Mouse (Mus musculus) kidney, adult 2 months (tissue): Measurements from ENCODE around the gene Kcnh7. TPM values are rescaled to one million over a fixed set of nuclear protein-coding genes. Genes with fewer than 3 reads are reported as not detected.
A peak's percentile ranks its signal among the peaks of the same experiment; 100 is the strongest.

Experiments used
- DNase-seq: peaks from one replicate; pipeline ENCODE4 v3.0.0; 2021
- H3K27ac ChIP-seq: fragments of 200-500 bp; 2 replicates; pipeline ENCODE4 v1.5.1; 2012; ENCODE audit warnings: low read depth, low read length, control low read depth, inconsistent platforms; ENCODE audit not compliant: insufficient read depth
- H3K27me3 ChIP-seq: fragments of 200-500 bp; replicated peaks from 2 replicates; pipeline ENCODE4 v1.6.1; 2012; ENCODE audit warnings: mild to moderate bottlenecking, moderate library complexity, low read length, inconsistent platforms; ENCODE audit not compliant: control insufficient read depth, insufficient read depth
- H3K36me3 ChIP-seq: fragments of 200-500 bp; 2 replicates; pipeline ENCODE4 v1.6.1; 2012; ENCODE audit warnings: mild to moderate bottlenecking, moderate library complexity, low read length, inconsistent platforms; ENCODE audit not compliant: control insufficient read depth, insufficient read depth
- H3K4me1 ChIP-seq: fragments of 200-500 bp; 2 replicates; pipeline ENCODE4 v1.6.1; 2011; ENCODE audit warnings: low read length; ENCODE audit not compliant: control insufficient read depth, insufficient read depth
- H3K4me3 ChIP-seq: fragments of 200-500 bp; 2 replicates; pipeline ENCODE4 v1.5.1; 2011; ENCODE audit warnings: mild to moderate bottlenecking, low read depth, low read length, control low read depth; ENCODE audit not compliant: insufficient read depth
- CTCF ChIP-seq: fragments of 200-500 bp; conservative IDR thresholded peaks from 2 replicates; pipeline ENCODE4 v1.5.1; 2011; ENCODE audit warnings: low read depth, mild to moderate bottlenecking, control low read depth, low read length, moderate library complexity, mixed read lengths; ENCODE audit not compliant: insufficient read depth, insufficient read length
- POLR2A ChIP-seq: fragments of 200-500 bp; IDR thresholded peaks from one replicate; pipeline ENCODE4 v1.6.1; 2011; ENCODE audit warnings: low read depth, low read length, control low read depth
- WGBS: fragments of 180-500 bp; shearing (Covaris S2); methylation state at CpG from one replicate; pipeline ENCODE4 v1.1.7; 2018; 5-methylcytosine and 5-hydroxymethylcytosine counted together
- polyA plus RNA-seq: library from polyadenylated mRNA; depleted of rRNA; stranded (reverse); fragments of >200 nt; gene quantifications from 2 replicates; pipeline ENCODE4 v1.2.3, GENCODE M21; 2012

Gene Kcnh7
- polyA plus RNA-seq, 1 experiment, result 0.03 TPM

GRCm38 (mm10) chr2:62935273-62935874 lies 248.7 kb downstream of the Kcnh7 start:
- H3K27me3 ChIP-seq, result no peaks in the 10 kb centered on the region
- H3K4me3 ChIP-seq, result no peak overlapping the region
- 88% methylated on average over 1 of the region's 1 CpGs for WGBS
- no peak for DNase-seq
- TF ChIP-seq CTCF (no peak), POLR2A (no peak)
- H3K36me3 ChIP-seq, result no peaks in the 10 kb centered on the region
- no peak overlapping the region for H3K27ac ChIP-seq
- H3K4me1 ChIP-seq, result no peaks in the 10 kb centered on the region

- no peak for TF ChIP-seq CTCF
- no peak for TF ChIP-seq POLR2A
- no peaks in the 10 kb centered on the region for H3K4me1 ChIP-seq
- no peaks in the 10 kb centered on the region for H3K27me3 ChIP-seq
- no peaks in the 10 kb centered on the region for H3K36me3 ChIP-seq
- 79% methylated on average over 3 of the region's 3 CpGs for WGBS
- no peak overlapping the region for H3K27ac ChIP-seq
- DNase-seq, result no peak
- H3K4me3 ChIP-seq, result no peak overlapping the region
Measured at GRCm38 (mm10) chr2:62928494-62928893, 255.6 kb downstream of the Kcnh7 start.

GRCm38 (mm10) chr2:62928065-62928464 lies 256.0 kb downstream of the Kcnh7 start:
- Histone ChIP-seq H3K27ac (no peak overlapping the region), H3K27me3 (no peaks in the 10 kb centered on the region), H3K4me3 (no peak overlapping the region), H3K36me3 (no peaks in the 10 kb centered on the region), H3K4me1 (no peaks in the 10 kb centered on the region)
- no peak for DNase-seq
- 49% methylated on average over 3 of the region's 3 CpGs for WGBS
- TF ChIP-seq POLR2A, result no peak

GRCm38 (mm10) chr2:62923803-62924202 lies 260.3 kb downstream of the Kcnh7 start:
- no peak overlapping the region for H3K27ac ChIP-seq
- TF ChIP-seq POLR2A, result no peak
- TF ChIP-seq CTCF, result no peak
- H3K4me3 ChIP-seq, result no peak overlapping the region
- no peak for DNase-seq
- 83% methylated on average over 4 of the region's 4 CpGs for WGBS
- H3K4me1 ChIP-seq, result no peaks in the 10 kb centered on the region
- H3K36me3 ChIP-seq, result no peaks in the 10 kb centered on the region
- H3K27me3 ChIP-seq, result no peaks in the 10 kb centered on the region

GRCm38 (mm10) chr2:62907688-62908087 lies 276.4 kb downstream of the Kcnh7 start:
- no peak overlapping the region for H3K27ac ChIP-seq
- no peak overlapping the region for H3K4me3 ChIP-seq
- H3K4me1 ChIP-seq, result no peaks in the 10 kb centered on the region; the same call in 1 of the 2 replicates
- no peaks in the 10 kb centered on the region for H3K27me3 ChIP-seq
- TF ChIP-seq CTCF, result no peak
- no peak for TF ChIP-seq POLR2A
- 39% methylated on average over 3 of the region's 3 CpGs for WGBS
- DNase-seq, result peak; percentile 19
- H3K36me3 ChIP-seq, result no peaks in the 10 kb centered on the region

- DNase-seq, result peak; percentile 26
- no peak overlapping the region for H3K4me3 ChIP-seq
- H3K36me3 ChIP-seq, result no peaks in the 10 kb centered on the region
- no peak overlapping the region for H3K27ac ChIP-seq
- H3K4me1 ChIP-seq, result peaks cover 3% of the 10 kb centered on the region; the same call in 1 of the 2 replicates
- 20% methylated on average over 1 of the region's 1 CpGs for WGBS
- no peaks in the 10 kb centered on the region for H3K27me3 ChIP-seq
- TF ChIP-seq POLR2A, result no peak
Measured at GRCm38 (mm10) chr2:62902363-62903353, 281.4 kb downstream of the Kcnh7 start.

GRCm38 (mm10) chr2:62878763-62879162 lies 305.3 kb downstream of the Kcnh7 start:
- WGBS, result 76% methylated on average over 4 of the region's 4 CpGs
- no peaks in the 10 kb centered on the region for H3K4me1 ChIP-seq
- no peak overlapping the region for H3K27ac ChIP-seq

More at GRCm38 (mm10) chr2:62878763-62879162, 305.3 kb downstream of the Kcnh7 start:
- Histone ChIP-seq H3K36me3 (no peaks in the 10 kb centered on the region), H3K27me3 (no peaks in the 10 kb centered on the region), H3K4me3 (no peak overlapping the region)
- no peak for DNase-seq
- TF ChIP-seq POLR2A (no peak), CTCF (no peak)
